Mouse (Mus musculus) heart, postnatal 4 days (tissue): ENCODE measurements at regions not wholly inside any gene's neighbourhood (a gene's known extent, or its start where the extent isn't known, plus 50 kb on each side); places are given as distances from the start of the nearest gene placed in this dataset.

ENCODE experiments used
- DNase-seq: peaks from one replicate; pipeline ENCODE4 v3.0.0; 2021

DNA sequence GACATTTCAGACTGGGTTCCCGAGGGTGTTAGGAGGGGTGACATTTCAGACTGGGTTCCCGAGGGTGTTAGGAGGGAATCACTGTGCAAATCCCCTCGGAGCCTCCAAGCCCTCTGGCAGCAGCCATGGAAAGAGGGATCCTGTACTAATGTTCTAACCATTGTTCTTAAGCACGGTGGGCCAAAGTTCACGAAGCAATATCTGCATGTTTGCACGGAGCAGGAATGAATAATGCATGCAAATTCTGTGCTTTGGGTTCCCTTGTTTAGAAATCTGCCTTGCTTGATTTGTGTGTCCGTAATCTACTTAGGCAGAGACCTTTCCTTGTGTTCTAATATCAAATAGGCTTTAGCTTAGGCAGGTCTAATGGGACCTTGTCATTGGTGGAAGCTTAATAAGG is 55.9 kb upstream of the Zfp280d start:
- DNase-seq = no peak

DNA sequence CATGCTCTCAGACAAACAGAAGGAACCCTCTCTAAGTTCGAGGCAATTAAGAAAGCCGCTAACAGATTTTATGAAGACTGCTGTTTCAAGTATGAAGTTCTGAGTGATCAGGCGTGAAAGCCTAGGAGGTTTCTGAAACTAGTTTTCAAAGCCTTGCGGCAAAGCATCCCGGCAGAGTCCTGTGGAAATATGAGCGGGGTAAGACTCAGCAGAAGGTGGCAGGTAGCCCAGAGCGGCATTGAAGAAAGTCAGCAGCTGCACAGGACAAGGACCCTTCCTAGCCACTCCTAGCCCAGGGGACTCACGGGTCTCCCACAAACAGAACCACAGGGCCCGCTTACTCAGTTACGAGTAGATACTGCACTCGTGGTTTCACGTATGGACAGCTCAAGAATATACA is 54.8 kb upstream of the Zfp280d start:
- no peak for DNase-seq

DNA sequence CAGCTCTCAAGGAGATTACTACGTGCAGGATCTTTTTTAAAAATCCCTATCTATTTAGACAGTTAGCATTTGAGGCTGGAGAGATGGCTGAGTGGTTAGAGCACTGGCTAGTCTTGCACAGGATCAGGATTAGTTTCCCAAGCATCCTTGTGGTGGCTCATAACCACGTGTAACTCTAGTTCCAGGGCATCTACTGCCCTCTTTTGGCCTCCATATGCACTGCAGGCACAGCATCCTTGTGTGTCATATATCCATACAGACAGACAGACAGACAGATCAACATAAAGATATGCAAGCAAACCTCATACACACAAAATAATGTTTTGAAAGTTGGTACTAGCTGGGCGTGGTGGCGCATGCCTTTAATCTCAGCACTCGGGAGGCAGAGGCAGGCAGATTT is 53.3 kb upstream of the Zfp280d start:
- DNase-seq = no peak
